Mouse (Mus musculus) stomach, embryonic 15.5 days (tissue): ENCODE data around the gene Lrrc40. TPM values are rescaled to one million over a fixed set of nuclear protein-coding genes. Genes with fewer than 3 reads are reported as not detected.

Source experiments
- ATAC-seq: fragments of 200-750 bp; cut with Nextera tagmentation; 2 replicates; pipeline ENCODE4 v1.8.0; 2017; ENCODE audit warnings: low read depth, moderate number of reproducible peaks, moderate TSS enrichment; ENCODE audit not compliant: insufficient read depth, low FRiP score
- H3K27ac ChIP-seq: fragments of 300-500 bp; sonication (generic); 2 replicates; pipeline ENCODE4 v1.5.1; 2015; ENCODE audit warnings: mild to moderate bottlenecking, inconsistent platforms
- H3K27me3 ChIP-seq: fragments of 300-500 bp; sonication (generic); replicated peaks from 2 replicates; pipeline ENCODE4 v1.6.1; 2015; ENCODE audit warnings: inconsistent platforms
- H3K36me3 ChIP-seq: fragments of 300-500 bp; sonication (generic); 2 replicates; pipeline ENCODE4 v1.6.1; 2015; ENCODE audit warnings: inconsistent platforms
- H3K4me1 ChIP-seq: fragments of 300-500 bp; sonication (generic); 2 replicates; pipeline ENCODE4 v1.6.1; 2015; ENCODE audit warnings: inconsistent platforms
- H3K4me2 ChIP-seq: fragments of 300-500 bp; sonication (generic); 2 replicates; pipeline ENCODE4 v1.6.1; 2015; ENCODE audit warnings: mild to moderate bottlenecking, inconsistent platforms
- H3K4me3 ChIP-seq: fragments of 300-500 bp; sonication (generic); replicated peaks from 2 replicates; pipeline ENCODE4 v1.5.1; 2015; ENCODE audit warnings: inconsistent platforms
- H3K9ac ChIP-seq: fragments of 300-500 bp; sonication (generic); 2 replicates; pipeline ENCODE4 v1.6.1; 2015; ENCODE audit warnings: inconsistent platforms
- H3K9me3 ChIP-seq: fragments of 300-500 bp; sonication (generic); 2 replicates; pipeline ENCODE4 v1.6.1; 2016; ENCODE audit warnings: inconsistent platforms
- WGBS: fragments of 180-500 bp; shearing (Covaris S2); methylation state at CpG from one replicate; pipeline ENCODE4 v1.1.7; 2015; 5-methylcytosine and 5-hydroxymethylcytosine counted together
- polyA plus RNA-seq: library from polyadenylated mRNA; unstranded; fragments of >200 nt; fragmentation: Nextera tagmentation; extraction: Ambion mirVana; gene quantifications from 2 replicates; pipeline ENCODE4 v1.2.1, GENCODE M21; 2015

Lrrc40 gene
- polyA plus RNA-seq, 1 experiment from 2014 or later: 45.4 TPM

- Histone ChIP-seq H3K27me3 (no peaks in the 10 kb centered on the region), H3K9ac (no peak overlapping the region), H3K9me3 (no peaks in the 10 kb centered on the region), H3K4me1 (no peaks in the 10 kb centered on the region), H3K36me3 (peaks cover 8% of the 10 kb centered on the region; the same call in 1 of the 2 replicates), H3K27ac (no peak overlapping the region), H3K4me2 (no peak overlapping the region), H3K4me3 (no peak overlapping the region)
- 85% methylated on average over 2 of the region's 2 CpGs for WGBS
- no peak for ATAC-seq
These were observed 24.3 kb downstream of the Lrrc40 start for GRCm38 (mm10) chr3:158060621-158061291.

GRCm38 (mm10) chr3:158061811-158062523, 25.5 kb downstream of the Lrrc40 start:
- Histone ChIP-seq H3K36me3 (peaks cover 8% of the 10 kb centered on the region; the same call in 1 of the 2 replicates), H3K9me3 (no peaks in the 10 kb centered on the region), H3K27ac (no peak overlapping the region), H3K9ac (no peak overlapping the region), H3K27me3 (no peaks in the 10 kb centered on the region), H3K4me3 (no peak overlapping the region), H3K4me1 (no peaks in the 10 kb centered on the region), H3K4me2 (no peak overlapping the region)
- ATAC-seq: no peak; the same call in 1 of the 2 replicates
- 91% methylated on average over 5 of the region's 5 CpGs for WGBS

- Histone ChIP-seq H3K4me2 (no peak overlapping the region), H3K9me3 (no peaks in the 10 kb centered on the region), H3K27me3 (no peaks in the 10 kb centered on the region), H3K9ac (no peak overlapping the region), H3K4me3 (no peak overlapping the region), H3K4me1 (no peaks in the 10 kb centered on the region), H3K27ac (no peak overlapping the region), H3K36me3 (0 out of 2 replicates have a peak, but pooled peaks cover 3% of the 10 kb centered on the region)
- 95% methylated on average over 2 of the region's 2 CpGs for WGBS
- ATAC-seq: no peak
These were observed 28.8 kb downstream of the Lrrc40 start for GRCm38 (mm10) chr3:158065256-158065655.

GRCm38 (mm10) chr3:158067916-158068315, 31.5 kb downstream of the Lrrc40 start:
- 64% methylated on average over 7 of the region's 7 CpGs for whole genome bisulfite sequencing
- no peak for ATAC-seq
- Histone ChIP-seq H3K27ac (no peak overlapping the region), H3K4me2 (no peak overlapping the region), H3K9ac (no peak overlapping the region), H3K4me1 (no peaks in the 10 kb centered on the region), H3K27me3 (no peaks in the 10 kb centered on the region), H3K36me3 (0 out of 2 replicates have a peak, but pooled peaks cover 3% of the 10 kb centered on the region), H3K4me3 (no peak overlapping the region), H3K9me3 (no peaks in the 10 kb centered on the region)

GRCm38 (mm10) chr3:158068613-158069263, 32.3 kb downstream of the Lrrc40 start:
- Histone ChIP-seq H3K4me2 (no peak overlapping the region), H3K4me3 (no peak overlapping the region), H3K27ac (no peak overlapping the region), H3K36me3 (0 out of 2 replicates have a peak, but pooled peaks cover 3% of the 10 kb centered on the region), H3K4me1 (no peaks in the 10 kb centered on the region), H3K27me3 (no peaks in the 10 kb centered on the region), H3K9me3 (no peaks in the 10 kb centered on the region), H3K9ac (no peak overlapping the region)
- ATAC-seq: no peak; the same call in 1 of the 2 replicates
- WGBS: 35% methylated on average over 9 of the region's 9 CpGs

- H3K9me3 ChIP-seq: no peaks in the 10 kb centered on the region
- no peak overlapping the region for H3K4me2 ChIP-seq
- no peak overlapping the region for H3K9ac ChIP-seq
- no peaks in the 10 kb centered on the region for H3K36me3 ChIP-seq
- no peaks in the 10 kb centered on the region for H3K27me3 ChIP-seq
- no peaks in the 10 kb centered on the region for H3K4me1 ChIP-seq
- no peak overlapping the region for H3K4me3 ChIP-seq
- no peak overlapping the region for H3K27ac ChIP-seq
- WGBS: 73% methylated on average over 2 of the region's 2 CpGs
- ATAC-seq: no peak
These were observed 38.5 kb downstream of the Lrrc40 start for GRCm38 (mm10) chr3:158075004-158075403.

GRCm38 (mm10) chr3:158076685-158077379, 40.4 kb downstream of the Lrrc40 start:
- whole genome bisulfite sequencing: 44% methylated on average over 4 of the region's 4 CpGs
- H3K27ac ChIP-seq: no peak overlapping the region
- no peak overlapping the region for H3K4me3 ChIP-seq
- no peak overlapping the region for H3K9ac ChIP-seq
- no peak for ATAC-seq
- no peak overlapping the region for H3K4me2 ChIP-seq
- H3K36me3 ChIP-seq: no peaks in the 10 kb centered on the region
- no peaks in the 10 kb centered on the region for H3K9me3 ChIP-seq
- no peaks in the 10 kb centered on the region for H3K27me3 ChIP-seq
- no peaks in the 10 kb centered on the region for H3K4me1 ChIP-seq

GRCm38 (mm10) chr3:158077380-158077772, 40.9 kb downstream of the Lrrc40 start:
- H3K4me2 ChIP-seq: no peak overlapping the region
- no peak overlapping the region for H3K27ac ChIP-seq
- no peaks in the 10 kb centered on the region for H3K4me1 ChIP-seq
- H3K4me3 ChIP-seq: no peak overlapping the region
- ATAC-seq: no peak
- H3K9me3 ChIP-seq: no peaks in the 10 kb centered on the region
- no peak overlapping the region for H3K9ac ChIP-seq
- no peaks in the 10 kb centered on the region for H3K27me3 ChIP-seq
- 59% methylated on average over 1 of the region's 1 CpGs for WGBS
- no peaks in the 10 kb centered on the region for H3K36me3 ChIP-seq

- Histone ChIP-seq H3K4me1 (no peaks in the 10 kb centered on the region), H3K9me3 (no peaks in the 10 kb centered on the region), H3K27me3 (no peaks in the 10 kb centered on the region), H3K4me3 (no peak overlapping the region), H3K27ac (no peak overlapping the region), H3K4me2 (no peak overlapping the region), H3K9ac (no peak overlapping the region), H3K36me3 (no peaks in the 10 kb centered on the region)
- no peak for ATAC-seq
- WGBS: 79% methylated on average over 5 of the region's 5 CpGs
These were observed 41.4 kb downstream of the Lrrc40 start for GRCm38 (mm10) chr3:158077828-158078227.

- Histone ChIP-seq H3K36me3 (no peaks in the 10 kb centered on the region), H3K4me2 (no peak overlapping the region)
- 82% methylated on average over 3 of the region's 3 CpGs for WGBS
These were observed 55.1 kb downstream of the Lrrc40 start for GRCm38 (mm10) chr3:158091601-158092000.

GRCm38 (mm10) chr3:158093919-158094318, 57.5 kb downstream of the Lrrc40 start:
- ATAC-seq: no peak
- Histone ChIP-seq H3K4me2 (no peak overlapping the region), H3K9ac (no peak overlapping the region), H3K4me3 (no peak overlapping the region), H3K4me1 (no peaks in the 10 kb centered on the region), H3K36me3 (no peaks in the 10 kb centered on the region), H3K27me3 (no peaks in the 10 kb centered on the region), H3K27ac (no peak overlapping the region), H3K9me3 (no peaks in the 10 kb centered on the region)
- WGBS: 74% methylated on average over 4 of the region's 4 CpGs

More at GRCm38 (mm10) chr3:158091601-158092000, 55.1 kb downstream of the Lrrc40 start:
- H3K4me3 ChIP-seq: no peak overlapping the region
- H3K9me3 ChIP-seq: no peaks in the 10 kb centered on the region
- no peaks in the 10 kb centered on the region for H3K4me1 ChIP-seq
- no peak for ATAC-seq
- no peaks in the 10 kb centered on the region for H3K27me3 ChIP-seq
- no peak overlapping the region for H3K9ac ChIP-seq
- H3K27ac ChIP-seq: no peak overlapping the region
